Mouse (Mus musculus): ENCODE results near the gene Bves. TPM values are rescaled to one million over a fixed set of nuclear protein-coding genes. Genes with fewer than 3 reads are reported as not detected.

Bves gene
- polyA plus RNA-seq, 1 experiment from 2014 or later, result 71.7 TPM

DNA sequence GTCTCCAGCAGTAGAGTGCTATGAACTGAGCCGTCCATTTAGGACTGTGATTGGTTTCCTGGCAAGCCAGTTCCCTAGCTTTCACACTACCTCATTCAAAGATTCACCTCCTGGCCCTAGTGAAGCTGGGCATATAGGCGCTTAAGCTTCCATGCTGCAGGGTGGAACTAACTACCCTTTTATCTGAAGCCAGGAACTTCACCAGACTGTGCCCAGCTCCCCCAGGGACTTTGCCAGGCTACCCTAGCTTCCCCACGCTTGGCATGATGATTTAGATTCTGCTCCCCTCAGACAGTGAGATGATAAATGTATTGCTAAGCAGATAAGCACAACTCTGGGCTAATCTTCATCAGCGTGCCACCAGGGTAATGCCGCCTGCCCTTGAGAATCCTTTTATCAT is 24.4 kb upstream of the Bves start:
- WGBS, result 68% methylated on average over 5 of the region's 5 CpGs
- H3K9ac ChIP-seq, result no peak overlapping the region
- H3K4me3 ChIP-seq, result no peak overlapping the region
- peaks cover 5% of the 10 kb centered on the region for H3K4me1 ChIP-seq
- peaks cover 17% of the 10 kb centered on the region for H3K36me3 ChIP-seq
- H3K4me2 ChIP-seq, result no peak overlapping the region
- ATAC-seq (ENCODE audit: extremely low read depth, insufficient number of reproducible peaks, low FRiP score, low TSS enrichment), result no peak
- no peaks in the 10 kb centered on the region for H3K27me3 ChIP-seq (replicated peaks)
- H3K27ac ChIP-seq (replicated peaks), result no peak overlapping the region
- no peaks in the 10 kb centered on the region for H3K9me3 ChIP-seq

- H3K9ac ChIP-seq, result no peak overlapping the region
- peaks cover 22% of the 10 kb centered on the region for H3K36me3 ChIP-seq
- H3K27ac ChIP-seq (replicated peaks), result no peak overlapping the region
- 81% methylated on average over 7 of the region's 7 CpGs for WGBS
- H3K9me3 ChIP-seq, result no peaks in the 10 kb centered on the region
- no peaks in the 10 kb centered on the region for H3K4me1 ChIP-seq
- H3K4me3 ChIP-seq, result no peak overlapping the region
- no peak overlapping the region for H3K4me2 ChIP-seq
- ATAC-seq (ENCODE audit: extremely low read depth, insufficient number of reproducible peaks, low FRiP score, low TSS enrichment), result no peak
- H3K27me3 ChIP-seq (replicated peaks), result no peaks in the 10 kb centered on the region
Observed at GRCm38 (mm10) chr10:45311624-45312023, 23.9 kb upstream of the Bves start.

DNA sequence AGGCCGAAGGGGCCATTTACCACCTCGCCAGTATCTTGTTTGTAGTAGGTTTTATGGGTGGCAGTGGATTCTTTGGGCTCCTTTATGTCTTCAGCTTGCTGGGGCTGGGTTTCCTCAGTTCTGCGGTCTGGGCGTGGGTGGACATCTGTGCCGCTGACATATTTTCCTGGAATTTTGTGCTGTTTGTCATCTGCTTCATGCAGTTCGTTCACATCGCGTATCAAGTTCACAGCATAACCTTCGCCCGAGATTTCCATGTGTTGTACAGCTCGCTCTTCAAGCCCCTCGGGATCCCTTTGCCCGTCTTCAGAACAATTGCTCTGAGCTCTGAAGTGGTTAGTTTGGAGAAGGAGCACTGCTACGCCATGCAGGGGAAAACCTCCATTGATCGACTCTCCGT is 20.7 kb upstream of the Bves start:
- Histone ChIP-seq H3K27ac (replicated peaks) (no peak overlapping the region), H3K36me3 (peaks cover 45% of the 10 kb centered on the region), H3K4me1 (no peaks in the 10 kb centered on the region), H3K27me3 (replicated peaks) (no peaks in the 10 kb centered on the region), H3K4me2 (no peak overlapping the region), H3K9me3 (peaks cover 3% of the 10 kb centered on the region; the same call in 1 of the 2 replicates), H3K9ac (no peak overlapping the region), H3K4me3 (no peak overlapping the region)
- WGBS, result 89% methylated on average over 16 of the region's 16 CpGs
- ATAC-seq (ENCODE audit: extremely low read depth, insufficient number of reproducible peaks, low FRiP score, low TSS enrichment), result no peak

DNA sequence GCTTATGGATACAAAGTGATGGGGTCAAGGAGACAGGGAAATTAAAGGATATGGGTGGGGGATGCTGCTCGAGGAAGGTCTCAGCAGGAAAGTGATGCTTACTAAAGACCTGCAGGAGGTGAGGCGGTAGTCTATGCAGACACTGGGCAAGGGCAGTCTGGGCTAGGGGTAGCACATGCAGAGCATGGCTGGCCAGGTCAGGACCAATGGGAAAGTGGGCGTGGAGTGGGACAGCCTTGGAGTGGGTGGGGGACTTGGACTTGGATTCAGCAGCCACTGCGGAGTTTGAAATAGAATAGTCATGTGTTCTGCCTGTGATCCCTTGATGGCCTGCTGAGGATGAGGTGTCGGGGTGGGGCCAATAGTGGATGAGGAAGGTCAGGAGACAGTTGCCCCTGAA is 16.6 kb upstream of the Bves start:
- H3K36me3 ChIP-seq, result peaks cover 49% of the 10 kb centered on the region
- no peak overlapping the region for H3K27ac ChIP-seq (replicated peaks)
- ATAC-seq (ENCODE audit: extremely low read depth, insufficient number of reproducible peaks, low FRiP score, low TSS enrichment), result no peak
- H3K4me1 ChIP-seq, result 0 out of 2 replicates have a peak, but pooled peaks cover 3% of the 10 kb centered on the region
- 80% methylated on average over 5 of the region's 5 CpGs for WGBS
- no peak overlapping the region for H3K4me3 ChIP-seq
- H3K4me2 ChIP-seq, result no peak overlapping the region
- H3K27me3 ChIP-seq (replicated peaks), result no peaks in the 10 kb centered on the region
- H3K9me3 ChIP-seq, result peaks cover 3% of the 10 kb centered on the region; the same call in 1 of the 2 replicates
- no peak overlapping the region for H3K9ac ChIP-seq

- no peaks in the 10 kb centered on the region for H3K27me3 ChIP-seq (replicated peaks)
- 83% methylated on average over 3 of the region's 3 CpGs for WGBS
Observed at GRCm38 (mm10) chr10:45320296-45320695, 15.3 kb upstream of the Bves start.

GRCm38 (mm10) chr10:45324159-45324558 is 11.4 kb upstream of the Bves start:
- no peak for ATAC-seq (ENCODE audit: extremely low read depth, insufficient number of reproducible peaks, low FRiP score, low TSS enrichment)
- Histone ChIP-seq H3K4me3 (no peak overlapping the region), H3K36me3 (0 out of 2 replicates have a peak, but pooled peaks cover 5% of the 10 kb centered on the region), H3K4me2 (no peak overlapping the region), H3K9ac (no peak overlapping the region), H3K27me3 (replicated peaks) (no peaks in the 10 kb centered on the region), H3K4me1 (0 out of 2 replicates have a peak, but pooled peaks cover 5% of the 10 kb centered on the region), H3K27ac (replicated peaks) (no peak overlapping the region), H3K9me3 (no peaks in the 10 kb centered on the region)
- 55% methylated on average over 1 of the region's 1 CpGs for WGBS

More at GRCm38 (mm10) chr10:45320296-45320695, 15.3 kb upstream of the Bves start:
- Histone ChIP-seq H3K4me3 (no peak overlapping the region), H3K4me1 (0 out of 2 replicates have a peak, but pooled peaks cover 5% of the 10 kb centered on the region), H3K4me2 (no peak overlapping the region), H3K36me3 (peaks cover 40% of the 10 kb centered on the region), H3K9ac (no peak overlapping the region), H3K27ac (replicated peaks) (no peak overlapping the region), H3K9me3 (peaks cover 3% of the 10 kb centered on the region; the same call in 1 of the 2 replicates)
- no peak for ATAC-seq (ENCODE audit: extremely low read depth, insufficient number of reproducible peaks, low FRiP score, low TSS enrichment)

DNA sequence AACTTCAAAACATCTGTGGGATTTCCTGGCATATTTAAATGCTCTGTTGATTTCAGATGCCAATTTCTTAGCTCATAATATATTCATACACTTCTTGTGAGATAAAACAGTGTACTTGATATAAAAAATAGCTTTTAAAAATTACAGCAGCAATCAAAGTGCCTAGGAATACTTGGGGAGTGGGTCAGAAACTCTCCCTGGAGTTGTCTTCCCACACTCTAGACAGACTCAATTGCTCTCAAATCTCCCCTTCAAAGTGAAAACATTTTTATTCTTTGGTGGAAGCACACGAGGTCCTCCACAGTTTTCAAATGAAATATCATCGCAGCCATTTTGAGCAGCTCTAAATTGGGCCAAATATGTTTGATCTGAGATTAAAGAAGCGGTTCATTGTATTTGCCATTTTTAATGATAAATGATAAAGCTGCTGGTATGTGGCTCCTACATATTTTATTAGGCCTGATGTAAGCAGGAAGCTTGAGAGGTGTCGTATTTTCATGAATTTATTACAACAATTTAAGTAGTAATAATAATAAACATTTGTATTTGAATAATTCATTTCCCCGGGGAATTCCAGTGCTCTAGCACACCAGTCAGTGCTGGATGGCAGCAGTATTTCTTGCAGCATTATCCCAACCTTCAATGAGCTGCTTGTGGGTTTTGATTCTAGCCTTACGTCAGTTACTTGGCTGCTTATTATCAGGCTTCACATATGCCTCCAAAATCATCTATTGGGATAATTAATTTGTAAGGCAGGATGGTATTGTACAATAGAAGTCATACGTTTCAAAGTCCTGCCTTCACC is 7.2 kb upstream of the Bves start:
- Histone ChIP-seq H3K36me3 (no peaks in the 10 kb centered on the region), H3K4me2 (no peak overlapping the region), H3K27me3 (replicated peaks) (no peaks in the 10 kb centered on the region), H3K4me3 (no peak overlapping the region), H3K9ac (no peak overlapping the region), H3K27ac (replicated peaks) (no peak overlapping the region), H3K4me1 (0 out of 2 replicates have a peak, but pooled peaks cover 5% of the 10 kb centered on the region), H3K9me3 (no peaks in the 10 kb centered on the region)
- 79% methylated on average over 7 of the region's 7 CpGs for WGBS
- ATAC-seq (ENCODE audit: extremely low read depth, insufficient number of reproducible peaks, low FRiP score, low TSS enrichment), result no peak

DNA sequence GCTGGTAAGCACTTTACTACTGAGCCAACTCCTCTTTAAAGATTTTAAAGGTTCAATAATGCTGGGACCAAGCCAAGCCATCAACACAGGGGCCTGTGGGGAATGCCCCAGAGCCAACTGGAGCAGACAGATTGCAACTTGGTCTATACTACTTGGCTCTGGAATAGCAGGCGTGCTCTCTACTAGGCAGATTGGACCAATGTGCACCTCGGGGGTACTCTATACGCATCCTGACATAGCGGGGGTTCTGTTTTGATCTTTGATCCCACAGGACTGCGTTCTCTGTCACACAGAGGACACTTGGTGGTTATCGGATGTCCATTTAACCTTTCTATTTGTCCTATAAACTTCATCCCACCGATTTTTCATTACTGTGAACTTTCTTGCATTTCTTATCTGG is 647 bp upstream of the Bves start:
- Histone ChIP-seq H3K4me3 (peak overlapping the region; percentile 82), H3K9ac (peak overlapping the region; percentile 99), H3K27ac (replicated peaks) (peak overlapping the region; percentile 97), H3K9me3 (no peaks in the 10 kb centered on the region), H3K36me3 (peaks cover 8% of the 10 kb centered on the region), H3K4me2 (peak overlapping the region; percentile 76), H3K4me1 (peaks cover 14% of the 10 kb centered on the region), H3K27me3 (replicated peaks) (peaks cover 7% of the 10 kb centered on the region; the same call in 1 of the 2 replicates)
- no peak for ATAC-seq (ENCODE audit: extremely low read depth, insufficient number of reproducible peaks, low FRiP score, low TSS enrichment)
- WGBS, result 35% methylated on average over 7 of the region's 7 CpGs

GRCm38 (mm10) chr10:45339106-45339505 is 3.5 kb downstream of the Bves start:
- no peak for ATAC-seq (ENCODE audit: extremely low read depth, insufficient number of reproducible peaks, low FRiP score, low TSS enrichment)
- Histone ChIP-seq H3K9me3 (peaks cover 3% of the 10 kb centered on the region), H3K9ac (peak overlapping the region; percentile 67; the same call in 1 of the 2 replicates), H3K4me2 (peak overlapping the region; percentile 76), H3K27me3 (replicated peaks) (peaks cover 5% of the 10 kb centered on the region; the same call in 1 of the 2 replicates), H3K27ac (replicated peaks) (no peak overlapping the region; the same call in 1 of the 2 replicates), H3K4me1 (peaks cover 20% of the 10 kb centered on the region), H3K36me3 (peaks cover 49% of the 10 kb centered on the region), H3K4me3 (peak overlapping the region; percentile 37; the same call in 1 of the 2 replicates)
- 53% methylated on average over 7 of the region's 7 CpGs for WGBS

DNA sequence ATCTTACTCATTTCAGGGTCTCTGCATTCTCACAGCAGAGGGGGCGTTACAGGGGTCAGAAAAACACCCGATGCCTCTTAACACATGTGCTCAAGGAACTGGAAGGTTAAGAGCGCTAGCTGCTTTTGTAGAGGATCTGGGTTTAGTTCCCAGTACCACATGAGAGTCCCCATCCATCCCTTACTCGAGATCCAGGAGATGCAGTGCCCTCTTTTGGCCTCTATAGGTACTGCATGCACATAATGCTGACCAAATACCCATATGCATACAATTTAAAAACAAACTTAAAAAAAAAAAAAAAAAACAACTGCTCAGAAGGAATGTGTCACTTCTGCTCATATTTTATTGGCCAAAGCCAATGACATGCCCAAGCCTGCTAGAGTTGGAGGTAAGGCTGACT is 8.8 kb downstream of the Bves start:
- peaks cover 6% of the 10 kb centered on the region for H3K9me3 ChIP-seq
- no peak overlapping the region for H3K4me2 ChIP-seq
- peaks cover 9% of the 10 kb centered on the region for H3K4me1 ChIP-seq
- no peak overlapping the region for H3K27ac ChIP-seq (replicated peaks)
- peaks cover 89% of the 10 kb centered on the region for H3K36me3 ChIP-seq
- H3K27me3 ChIP-seq (replicated peaks), result no peaks in the 10 kb centered on the region
- no peak overlapping the region for H3K4me3 ChIP-seq
- WGBS, result 77% methylated on average over 4 of the region's 4 CpGs
- H3K9ac ChIP-seq, result no peak overlapping the region
- ATAC-seq (ENCODE audit: extremely low read depth, insufficient number of reproducible peaks, low FRiP score, low TSS enrichment), result no peak

GRCm38 (mm10) chr10:45345217-45345616 is 9.6 kb downstream of the Bves start:
- Histone ChIP-seq H3K9me3 (peaks cover 6% of the 10 kb centered on the region), H3K27me3 (replicated peaks) (no peaks in the 10 kb centered on the region), H3K4me1 (peaks cover 3% of the 10 kb centered on the region; the same call in 1 of the 2 replicates), H3K9ac (no peak overlapping the region), H3K36me3 (peaks cover 92% of the 10 kb centered on the region), H3K27ac (replicated peaks) (no peak overlapping the region), H3K4me3 (no peak overlapping the region), H3K4me2 (no peak overlapping the region)
- no peak for ATAC-seq (ENCODE audit: extremely low read depth, insufficient number of reproducible peaks, low FRiP score, low TSS enrichment)
- 80% methylated on average over 9 of the region's 9 CpGs for WGBS
